Mouse (Mus musculus): Measurements from ENCODE around the gene Nup153.

DNA sequence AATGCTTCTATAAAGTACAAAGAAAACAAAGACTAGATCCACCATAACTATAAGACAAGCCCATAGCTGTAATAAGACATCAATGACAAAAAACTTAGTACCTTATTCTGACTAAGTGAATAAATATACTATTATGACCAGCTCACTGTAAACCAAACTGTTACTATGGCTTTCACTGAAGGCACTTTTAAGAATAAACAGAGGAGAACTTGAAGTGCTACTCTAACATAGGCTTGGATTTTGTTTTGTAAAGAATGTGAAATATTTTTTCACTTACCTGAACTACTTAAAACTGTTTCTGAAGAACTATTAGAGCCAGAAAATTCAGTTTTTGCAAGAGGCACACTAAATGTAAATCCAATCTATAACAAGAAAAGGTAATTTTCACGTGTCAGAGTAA lies 28.4 kb downstream of the Nup153 start:
- no peak for TF ChIP-seq MYOG (IDR thresholded peaks at IDR 0.05; ENCODE audit: control insufficient read depth in 1 of 3, insufficient read depth in 1 of 3, insufficient read length in 2 of 3, low read depth in 2 of 3)
- no peak for TF ChIP-seq TCF3 (IDR thresholded peaks at IDR 0.05; ENCODE audit: insufficient read length, low read depth)
- TF ChIP-seq POLR2A (IDR thresholded peaks at IDR 0.05; ENCODE audit: insufficient read length, low read depth): no peak
- no peak for TF ChIP-seq MAX (IDR thresholded peaks at IDR 0.05; ENCODE audit: low read depth)
- no peak for TF ChIP-seq USF1 (IDR thresholded peaks at IDR 0.05; ENCODE audit: low read depth)
- no peak for TF ChIP-seq MYOD1 (IDR thresholded peaks at IDR 0.05; ENCODE audit: control insufficient read depth in 1 of 3, insufficient read length in 2 of 3, low read depth in 2 of 3)
- no peak for TF ChIP-seq CEBPB (IDR thresholded peaks at IDR 0.05; ENCODE audit: insufficient read depth, poor library complexity, severe bottlenecking)
- no peak for TF ChIP-seq TCF12 (IDR thresholded peaks at IDR 0.05; ENCODE audit: insufficient read depth, poor library complexity, severe bottlenecking)
- no peak for TF ChIP-seq SRF (IDR thresholded peaks at IDR 0.05; ENCODE audit: control insufficient read depth, insufficient read length, low read depth)
- no peak for TF ChIP-seq POLR2AphosphoS2 (IDR thresholded peaks at IDR 0.05; ENCODE audit: insufficient read length, low read depth)
- TF ChIP-seq E2F4 (IDR thresholded peaks at IDR 0.05; ENCODE audit: insufficient read depth): no peak

All from myocyte (in vitro differentiated cells).